Mouse (Mus musculus) left cerebral cortex, adult 8-10 months (tissue): ENCODE measurements around the gene Nfix. TPM values are rescaled to one million over a fixed set of nuclear protein-coding genes. Genes with fewer than 3 reads are reported as not detected.

Experiments used
- DNase-seq, 2 experiments: peaks; one replicate each; pipeline ENCODE4 v3.0.0; 2022; ENCODE audit warnings: low spot score in 2 of 2
- total RNA-seq, 4 experiments: library from RNA; stranded (reverse); gene quantifications; 2 replicates each; pipeline ENCODE4 v1.2.4; 2022

Nfix gene
- total RNA-seq, 4 experiments from 2014 or later = 352 to 438 (median 370) TPM

- DNase-seq = peak in 1 of 2 experiments; percentile 15
Observed at GRCm38 (mm10) chr8:84798446-84799135, 1.6 kb downstream of the Nfix start.

GRCm38 (mm10) chr8:84797971-84798370 lies 2.2 kb downstream of the Nfix start:
- no peak for DNase-seq

GRCm38 (mm10) chr8:84797256-84797797 lies 2.8 kb downstream of the Nfix start:
- DNase-seq = no peak

DNA sequence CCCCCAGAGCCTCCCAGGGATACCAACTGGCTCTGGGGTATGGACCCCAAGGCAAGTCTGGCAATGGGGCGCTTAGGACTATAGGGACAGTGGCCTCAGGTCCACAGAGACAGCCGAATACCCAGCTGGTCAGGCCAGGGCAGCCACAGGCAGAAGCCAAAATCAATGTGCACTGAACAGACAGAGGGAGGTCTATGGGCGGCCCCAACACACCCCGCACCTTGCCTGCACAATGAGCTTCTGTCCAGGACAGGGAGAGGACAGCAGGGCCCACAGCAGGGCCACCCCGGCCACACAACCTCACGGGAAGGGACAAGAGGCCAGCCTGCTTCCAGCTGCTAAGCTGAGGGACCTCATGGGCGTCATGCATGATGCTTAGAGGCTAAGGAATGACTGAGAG lies 5.7 kb downstream of the Nfix start:
- DNase-seq = peak in 1 of 2 experiments; percentile 63

DNA sequence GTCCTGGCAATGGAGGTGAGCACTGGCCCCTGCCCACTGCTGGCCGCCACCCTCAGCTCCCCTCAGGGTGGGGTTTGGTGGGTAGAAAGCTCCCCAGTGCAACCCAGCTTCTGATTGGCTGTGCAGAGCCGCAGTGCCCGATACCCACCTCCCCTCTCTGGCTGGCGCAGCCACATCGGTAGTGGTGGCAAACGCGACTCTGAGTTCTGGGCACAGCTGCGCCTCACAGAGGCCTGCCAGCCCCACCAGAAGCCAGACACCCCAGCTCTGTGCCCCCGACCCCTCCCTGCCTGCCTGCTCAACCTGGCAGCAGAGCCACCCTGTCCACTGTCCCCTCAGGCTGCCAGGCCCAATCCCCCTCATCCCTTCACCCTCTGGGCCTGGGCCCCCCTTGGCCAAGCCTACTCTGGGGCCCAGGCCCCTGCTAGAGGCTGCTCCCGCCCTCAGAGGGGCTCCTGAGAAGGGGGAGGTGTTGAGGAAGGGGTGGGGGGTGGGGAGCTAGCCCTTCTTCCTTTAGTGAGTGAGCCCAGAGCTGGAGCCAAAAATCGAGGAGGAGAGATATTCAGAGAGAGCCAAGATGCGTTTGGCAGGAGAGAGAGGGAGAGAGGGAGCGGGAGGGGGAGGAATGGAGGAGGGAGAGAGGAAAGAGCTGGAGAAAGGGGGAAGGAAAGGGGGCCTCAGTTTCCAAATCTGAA lies 6.2 kb downstream of the Nfix start:
- DNase-seq = peak in 1 of 2 experiments; percentile 80

GRCm38 (mm10) chr8:84793134-84793533 lies 7.0 kb downstream of the Nfix start:
- DNase-seq = no peak

- DNase-seq = no peak
Observed at GRCm38 (mm10) chr8:84792429-84792947, 7.7 kb downstream of the Nfix start.

- no peak for DNase-seq
Observed at GRCm38 (mm10) chr8:84790537-84790936, 9.6 kb downstream of the Nfix start.

GRCm38 (mm10) chr8:84789855-84790486 lies 10.2 kb downstream of the Nfix start:
- DNase-seq = peak in 1 of 2 experiments; percentile 74

GRCm38 (mm10) chr8:84789345-84789744 lies 10.8 kb downstream of the Nfix start:
- no peak for DNase-seq

- DNase-seq = no peak
Observed at GRCm38 (mm10) chr8:84788896-84789295, 11.2 kb downstream of the Nfix start.

DNA sequence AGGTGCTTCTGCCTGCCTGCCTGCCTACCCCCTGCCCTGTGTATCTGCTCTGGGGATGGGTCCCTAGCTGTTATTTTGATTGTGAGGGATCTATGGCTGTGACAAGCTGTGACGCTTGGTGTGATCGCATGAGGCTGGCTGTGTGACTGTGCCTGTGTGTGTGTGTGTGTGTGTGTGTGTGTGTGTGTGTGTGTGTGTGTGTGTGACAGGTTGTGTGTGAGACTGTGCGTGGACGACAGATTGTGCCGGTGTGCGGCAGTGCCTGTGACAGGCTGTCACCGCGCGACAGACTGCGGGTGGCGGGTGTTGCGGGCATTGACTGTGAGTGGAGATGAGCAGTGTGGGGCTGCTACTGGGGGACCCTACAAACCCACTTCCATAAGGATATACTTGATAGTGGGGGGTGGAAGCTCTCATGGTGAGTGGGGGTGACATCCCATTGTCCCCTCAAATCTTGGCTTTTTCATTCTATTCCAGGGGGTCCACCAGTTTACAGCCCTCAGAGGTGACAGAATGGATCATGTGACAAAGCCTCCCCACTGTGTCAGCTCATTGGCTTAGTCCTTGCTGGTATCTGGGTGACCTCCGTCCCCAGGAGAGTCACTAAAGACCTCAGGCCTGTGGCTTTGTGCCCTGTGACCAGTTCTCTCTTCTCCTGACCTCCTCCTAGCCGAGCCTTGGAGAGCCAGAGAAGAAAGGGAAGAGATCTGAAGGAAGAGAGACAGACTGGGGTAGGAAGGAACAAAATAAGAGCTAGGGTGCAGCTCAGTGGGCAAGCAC lies 12.4 kb downstream of the Nfix start:
- DNase-seq = no peak

DNA sequence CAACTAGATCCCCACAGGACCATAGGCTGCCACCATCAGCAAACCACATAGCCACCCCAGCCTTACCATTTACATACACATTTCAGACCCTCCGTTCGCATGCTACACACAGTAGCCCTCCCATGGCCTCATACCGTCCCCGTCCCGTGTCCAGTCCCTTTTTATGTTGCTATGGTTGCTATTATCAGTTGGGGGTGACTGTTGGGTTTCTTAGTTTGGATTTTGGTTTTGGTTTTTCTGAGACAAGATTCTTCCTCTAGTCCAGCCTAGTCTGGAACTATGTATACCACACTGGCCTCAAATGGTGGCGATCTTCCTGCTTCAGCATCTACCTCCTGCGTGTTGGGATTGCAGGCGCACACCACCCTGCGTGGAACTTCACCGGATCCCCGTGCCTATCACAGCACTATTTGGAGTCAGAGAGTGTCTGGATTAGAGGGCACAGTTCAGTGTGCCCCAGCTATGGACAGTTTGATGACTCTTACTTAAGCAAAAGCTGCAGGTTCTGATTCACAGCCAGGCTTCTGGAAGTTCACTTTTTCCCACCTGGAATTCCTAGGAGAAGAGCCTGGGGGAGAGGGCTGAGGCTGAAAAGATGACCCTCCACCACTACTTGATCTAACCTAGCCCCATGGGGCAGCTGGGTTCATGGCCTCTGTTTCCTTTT lies 13.2 kb downstream of the Nfix start:
- DNase-seq = no peak

DNA sequence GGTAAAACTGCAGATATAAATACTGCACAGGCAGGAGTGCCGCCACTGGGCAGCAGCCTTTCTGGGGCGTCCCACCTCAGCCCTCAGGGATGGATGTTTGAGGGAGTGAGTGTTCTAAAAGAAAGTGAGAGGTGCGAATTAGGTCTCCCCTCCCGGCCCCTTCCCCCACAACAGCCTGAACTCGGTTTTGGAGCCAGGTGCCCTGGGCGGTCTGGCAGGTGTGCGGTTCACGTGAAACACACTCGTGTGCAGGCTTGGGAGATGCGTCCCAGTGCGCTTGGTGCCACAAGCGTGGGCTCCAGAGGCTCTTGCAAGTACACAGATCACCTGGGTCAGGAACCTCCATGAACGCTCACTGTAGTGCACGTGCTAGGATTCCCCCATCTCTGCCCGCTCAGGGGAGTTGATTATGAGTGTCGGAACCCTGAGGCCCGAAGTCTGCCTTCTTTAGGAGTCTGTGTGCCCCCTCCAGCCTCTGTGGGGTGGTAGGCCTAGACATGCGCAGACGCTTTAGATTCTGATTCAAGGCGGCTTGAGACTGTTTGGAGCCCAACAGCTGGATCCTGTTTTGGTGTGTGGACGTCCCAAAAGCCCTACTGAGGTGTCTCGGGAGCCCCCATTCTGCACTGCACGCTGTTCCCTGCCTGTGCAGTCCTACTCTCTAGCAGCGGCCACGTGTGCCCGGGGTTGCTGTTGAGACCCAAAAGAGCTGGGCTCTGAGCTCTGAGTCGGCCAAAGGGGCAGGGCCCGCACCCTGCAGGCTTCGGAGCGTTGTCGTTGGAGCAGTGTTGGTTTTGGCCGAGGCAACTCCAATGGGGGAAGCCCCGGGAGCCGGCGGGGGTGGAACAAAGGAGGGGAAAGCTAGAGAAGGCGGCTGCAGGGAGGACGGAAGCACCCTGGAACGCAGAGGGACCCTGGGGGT lies 14.1 kb downstream of the Nfix start:
- DNase-seq = no peak

GRCm38 (mm10) chr8:84785506-84785755 lies 14.7 kb downstream of the Nfix start:
- DNase-seq = no peak

DNA sequence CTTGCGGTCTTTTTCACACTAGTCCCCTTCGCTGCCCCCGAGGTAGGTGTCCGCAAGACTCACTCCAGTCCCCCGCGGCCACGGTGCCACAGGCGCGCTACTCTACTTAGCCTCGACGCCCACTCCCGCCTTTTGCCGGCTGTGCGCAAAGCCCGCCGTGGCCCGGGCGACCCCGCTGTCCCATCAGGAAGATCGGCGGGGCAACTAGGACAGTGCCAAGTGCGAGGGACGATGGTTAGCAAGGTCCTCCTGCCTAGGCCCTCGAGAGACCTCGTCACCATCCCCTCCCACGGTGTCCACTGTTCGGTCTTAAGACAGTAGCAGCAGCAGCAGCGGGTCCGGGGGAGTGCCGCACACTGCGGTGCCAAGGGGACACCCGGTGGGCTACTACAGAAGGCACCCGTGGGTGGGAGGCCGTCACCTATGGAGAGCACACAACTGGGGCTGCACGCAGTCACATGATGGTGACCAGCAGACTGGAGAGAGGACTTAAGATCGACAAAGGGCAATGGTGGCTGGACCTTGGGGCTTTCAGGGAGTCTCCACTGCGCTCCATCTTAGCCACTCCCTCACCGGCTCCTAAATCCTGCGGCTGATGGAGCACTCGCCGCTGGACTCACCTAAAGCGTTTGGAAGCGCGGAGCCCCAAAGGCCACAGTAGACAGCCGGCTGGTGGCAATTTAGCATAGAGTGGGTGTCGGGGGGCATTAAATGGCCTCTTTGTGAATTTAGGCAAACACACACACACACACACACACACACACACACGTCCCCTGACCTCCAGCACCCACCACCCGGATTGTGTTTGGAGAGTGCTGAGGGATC lies 15.3 kb downstream of the Nfix start:
- DNase-seq = no peak

- DNase-seq = no peak
Observed at GRCm38 (mm10) chr8:84783919-84784581, 16.1 kb downstream of the Nfix start.

- DNase-seq = no peak
Observed at GRCm38 (mm10) chr8:84783198-84783918, 16.8 kb downstream of the Nfix start.
